Mouse (Mus musculus) stomach, postnatal 0 days (tissue): ENCODE measurements around the gene N4bp1. TPM values are rescaled to one million over a fixed set of nuclear protein-coding genes. Genes with fewer than 3 reads are reported as not detected.

Experiments used
- ATAC-seq: fragments of 200-750 bp; cut with Nextera tagmentation; 2 replicates; pipeline ENCODE4 v1.8.0; 2017; ENCODE audit not compliant: low FRiP score, low TSS enrichment
- DNase-seq: peaks from one replicate; pipeline ENCODE4 v3.0.0-alpha.2; 2016; ENCODE audit warnings: low spot score
- H3K27ac ChIP-seq: fragments of 300-500 bp; sonication (generic); replicated peaks from 2 replicates; pipeline ENCODE4 v1.5.1; 2014; ENCODE audit warnings: mild to moderate bottlenecking, control low read depth
- H3K27me3 ChIP-seq: fragments of 300-500 bp; sonication (generic); 2 replicates; pipeline ENCODE4 v1.6.1; 2014; ENCODE audit warnings: low read length; ENCODE audit not compliant: control insufficient read depth, insufficient read depth
- H3K36me3 ChIP-seq: fragments of 300-500 bp; sonication (generic); 2 replicates; pipeline ENCODE4 v1.6.1; 2014; ENCODE audit warnings: low read length, mixed read lengths; ENCODE audit not compliant: control insufficient read depth, insufficient read depth
- H3K4me1 ChIP-seq: fragments of 300-500 bp; sonication (generic); replicated peaks from 2 replicates; pipeline ENCODE4 v1.6.1; 2014; ENCODE audit warnings: antibody characterized with exemption; ENCODE audit not compliant: control insufficient read depth, insufficient read depth
- H3K4me2 ChIP-seq: fragments of 300-500 bp; sonication (generic); replicated peaks from 2 replicates; pipeline ENCODE4 v1.6.1; 2014; ENCODE audit warnings: low read depth, mild to moderate bottlenecking, control low read depth, moderate library complexity
- H3K4me3 ChIP-seq: fragments of 300-500 bp; sonication (generic); 2 replicates; pipeline ENCODE4 v1.5.1; 2014; ENCODE audit warnings: low read depth, low read length, control low read depth
- H3K9ac ChIP-seq: fragments of 300-500 bp; sonication (generic); 2 replicates; pipeline ENCODE4 v1.6.1; 2014; ENCODE audit warnings: mild to moderate bottlenecking, low read length, control low read depth, mixed read lengths
- H3K9me3 ChIP-seq: fragments of 300-500 bp; sonication (generic); 2 replicates; pipeline ENCODE4 v1.6.1; 2016; ENCODE audit warnings: low read length; ENCODE audit not compliant: control insufficient read depth
- CTCF ChIP-seq: IDR thresholded peaks from 2 replicates; pipeline ENCODE4 v1.5.1; 2016; ENCODE audit warnings: antibody characterized with exemption, low read depth, mild to moderate bottlenecking, moderate library complexity
- EP300 ChIP-seq: optimal IDR thresholded peaks from 2 replicates; pipeline ENCODE3; 2016; ENCODE audit warnings: antibody characterized with exemption
- WGBS: fragments of 180-500 bp; shearing (Covaris S2); extraction: QIAGEN DNeasy Blood & Tissue Kit; methylation state at CpG from one replicate; pipeline ENCODE4 v1.1.7; 2014; 5-methylcytosine and 5-hydroxymethylcytosine counted together
- polyA plus RNA-seq: library from polyadenylated mRNA; unstranded; fragments of >200 nt; fragmentation: Nextera tagmentation; extraction: Ambion mirVana; gene quantifications from 2 replicates; pipeline ENCODE4 v1.2.1, GENCODE M21; 2015

Gene N4bp1
- polyA plus RNA-seq, 1 experiment from 2014 or later, result 6.5 TPM

- H3K4me1 ChIP-seq, result no peaks in the 10 kb centered on the region
- no peaks in the 10 kb centered on the region for H3K27me3 ChIP-seq
- 86% methylated on average over 1 of the region's 1 CpGs for WGBS
- TF ChIP-seq CTCF (no peak), EP300 (no peak)
- H3K4me3 ChIP-seq, result no peak overlapping the region
- H3K9ac ChIP-seq, result no peak overlapping the region
- H3K27ac ChIP-seq, result no peak overlapping the region
- ATAC-seq, result no peak
- DNase-seq, result no peak
- no peaks in the 10 kb centered on the region for H3K9me3 ChIP-seq
- no peaks in the 10 kb centered on the region for H3K36me3 ChIP-seq
- no peak overlapping the region for H3K4me2 ChIP-seq
Observed at GRCm38 (mm10) chr8:86922673-86923072, 37.6 kb upstream of the N4bp1 start.

GRCm38 (mm10) chr8:86922141-86922540, 37.1 kb upstream of the N4bp1 start:
- Histone ChIP-seq H3K9ac (no peak overlapping the region), H3K36me3 (no peaks in the 10 kb centered on the region), H3K4me3 (no peak overlapping the region), H3K9me3 (no peaks in the 10 kb centered on the region), H3K4me2 (no peak overlapping the region), H3K4me1 (no peaks in the 10 kb centered on the region), H3K27ac (no peak overlapping the region), H3K27me3 (no peaks in the 10 kb centered on the region)
- no peak for TF ChIP-seq EP300
- TF ChIP-seq CTCF, result no peak
- 72% methylated on average over 5 of the region's 5 CpGs for WGBS
- no peak for ATAC-seq
- DNase-seq, result no peak

- Histone ChIP-seq H3K27ac (no peak overlapping the region), H3K9ac (no peak overlapping the region), H3K4me3 (no peak overlapping the region), H3K4me2 (no peak overlapping the region), H3K36me3 (no peaks in the 10 kb centered on the region), H3K27me3 (no peaks in the 10 kb centered on the region), H3K4me1 (no peaks in the 10 kb centered on the region), H3K9me3 (no peaks in the 10 kb centered on the region)
- WGBS, result 40% methylated on average over 5 of the region's 5 CpGs
- ATAC-seq (no peak), DNase-seq (no peak)
- TF ChIP-seq EP300 (no peak), CTCF (no peak)
Observed at GRCm38 (mm10) chr8:86920996-86921395, 35.9 kb upstream of the N4bp1 start.

GRCm38 (mm10) chr8:86920455-86920854, 35.4 kb upstream of the N4bp1 start:
- TF ChIP-seq EP300, result no peak
- TF ChIP-seq CTCF, result no peak
- WGBS, result 22% methylated on average over 7 of the region's 7 CpGs
- no peak overlapping the region for H3K4me3 ChIP-seq
- H3K9me3 ChIP-seq, result no peaks in the 10 kb centered on the region
- no peaks in the 10 kb centered on the region for H3K4me1 ChIP-seq
- no peak overlapping the region for H3K4me2 ChIP-seq
- no peaks in the 10 kb centered on the region for H3K36me3 ChIP-seq
- ATAC-seq, result no peak
- H3K9ac ChIP-seq, result no peak overlapping the region
- no peaks in the 10 kb centered on the region for H3K27me3 ChIP-seq
- no peak overlapping the region for H3K27ac ChIP-seq
- no peak for DNase-seq

- no peak for DNase-seq
- H3K4me2 ChIP-seq, result no peak overlapping the region
- no peak for ATAC-seq
- no peak overlapping the region for H3K4me3 ChIP-seq
- WGBS, result 75% methylated on average over 7 of the region's 7 CpGs
- no peaks in the 10 kb centered on the region for H3K9me3 ChIP-seq
- no peak overlapping the region for H3K27ac ChIP-seq
- no peaks in the 10 kb centered on the region for H3K4me1 ChIP-seq
- H3K36me3 ChIP-seq, result no peaks in the 10 kb centered on the region
- no peaks in the 10 kb centered on the region for H3K27me3 ChIP-seq
- TF ChIP-seq EP300, result no peak
- TF ChIP-seq CTCF, result no peak
- H3K9ac ChIP-seq, result no peak overlapping the region
Observed at GRCm38 (mm10) chr8:86920024-86920423, 35.0 kb upstream of the N4bp1 start.

- ATAC-seq, result no peak
- DNase-seq, result no peak
- Histone ChIP-seq H3K27ac (no peak overlapping the region), H3K9me3 (no peaks in the 10 kb centered on the region), H3K9ac (no peak overlapping the region), H3K4me2 (no peak overlapping the region), H3K27me3 (no peaks in the 10 kb centered on the region), H3K4me3 (no peak overlapping the region), H3K4me1 (no peaks in the 10 kb centered on the region), H3K36me3 (no peaks in the 10 kb centered on the region)
- WGBS, result 58% methylated on average over 4 of the region's 4 CpGs
- TF ChIP-seq CTCF (no peak), EP300 (no peak)
Observed at GRCm38 (mm10) chr8:86919262-86919661, 34.2 kb upstream of the N4bp1 start.
